Mouse (Mus musculus): ENCODE measurements around the gene Slc43a2. TPM values are rescaled to one million over a fixed set of nuclear protein-coding genes. Genes with fewer than 3 reads are reported as not detected.
A peak's percentile ranks its signal among the peaks of the same experiment; 100 is the strongest.

The Slc43a2 gene
- total and polyA plus RNA-seq, 3 experiments = 4.9 to 8.4 TPM; not detected in 1

- no peak overlapping the region for H3K9ac ChIP-seq (ENCODE audit: control insufficient read depth, low read depth, low read length, poor library complexity, severe bottlenecking)
- H3K4me1 ChIP-seq (ENCODE audit: control insufficient read depth in 1 of 2, insufficient read depth in 2 of 2, low read length in 2 of 2) = peaks cover 13 to 65% of the 10 kb centered on the region in 2 experiments
- H3K4me3 ChIP-seq (ENCODE audit: control insufficient read depth in 1 of 2, insufficient read depth in 1 of 2, low read depth in 2 of 2, low read length in 2 of 2) = no peak overlapping the region
Measured at GRCm38 (mm10) chr11:75537491-75538183, 6.1 kb downstream of the Slc43a2 start.

GRCm38 (mm10) chr11:75538184-75538969 lies 6.9 kb downstream of the Slc43a2 start:
- Histone ChIP-seq H3K36me3 (ENCODE audit: control insufficient read depth in 1 of 2, insufficient read depth in 2 of 2, low read length in 2 of 2) (peaks cover 0 to 47% of the 10 kb centered on the region in 2 experiments; a peak in 2 of 4 replicates), H3K9me3 (replicated peaks; ENCODE audit: insufficient read depth, low read length) (no peaks in the 10 kb centered on the region), H3K9ac (ENCODE audit: control insufficient read depth, low read depth, low read length, poor library complexity, severe bottlenecking) (peak overlapping the region; percentile 48), H3K4me3 (ENCODE audit: control insufficient read depth in 1 of 2, insufficient read depth in 1 of 2, low read depth in 2 of 2, low read length in 2 of 2) (no peak overlapping the region; a peak in 1 of 4 replicates), H3K4me1 (ENCODE audit: control insufficient read depth in 1 of 2, insufficient read depth in 2 of 2, low read length in 2 of 2) (peaks cover 13 to 61% of the 10 kb centered on the region in 2 experiments), H3K27ac (ENCODE audit: control insufficient read depth, low read depth, low read length) (peak overlapping the region; percentile 67), H3K79me2 (ENCODE audit: control insufficient read depth, insufficient read depth, low read length, poor library complexity) (no peaks in the 10 kb centered on the region), H3K27me3 (ENCODE audit: control insufficient read depth in 1 of 2, insufficient read depth in 2 of 2, low read length in 2 of 2) (no peaks in the 10 kb centered on the region)
- TF ChIP-seq E2F4 (IDR thresholded peaks at IDR 0.05; ENCODE audit: borderline replicate concordance, low read depth, low read length) = no peak
- TF ChIP-seq MEF2A (IDR thresholded peaks at IDR 0.05; ENCODE audit: extremely low read depth, insufficient replicate concordance, low read depth, low read length, poor library complexity, severe bottlenecking) = no peak
- TF ChIP-seq POLR2A (IDR thresholded peaks at IDR 0.05; ENCODE audit: control insufficient read depth in 1 of 2, insufficient read depth in 1 of 2, low read depth in 1 of 2, low read length in 2 of 2, poor library complexity in 1 of 2) = no peak
- TF ChIP-seq POLR2AphosphoS2 (IDR thresholded peaks at IDR 0.05; ENCODE audit: low read length) = no peak
- TF ChIP-seq MYC (IDR thresholded peaks at IDR 0.05; ENCODE audit: low read depth, low read length) = no peak
- no peak for TF ChIP-seq NRF1 (IDR thresholded peaks at IDR 0.05; ENCODE audit: insufficient read depth, low read depth, low read length, poor library complexity, severe bottlenecking)
- TF ChIP-seq NELFE (IDR thresholded peaks at IDR 0.05; ENCODE audit: low read depth, low read length) = no peak
- TF ChIP-seq ZC3H11A (IDR thresholded peaks at IDR 0.05; ENCODE audit: low read depth, low read length) = no peak
- no peak for TF ChIP-seq EP300 (IDR thresholded peaks at IDR 0.05; ENCODE audit: low read depth in 1 of 2, low read length in 2 of 2)
- no peak for DNase-seq (ENCODE audit: low read depth, low spot score)

More at GRCm38 (mm10) chr11:75537491-75538183, 6.1 kb downstream of the Slc43a2 start:
- peaks cover under 1% of the 10 kb centered on the region; the same call in 1 of the 2 replicates for H3K79me2 ChIP-seq (ENCODE audit: control insufficient read depth, insufficient read depth, low read length, poor library complexity)
- no peak for DNase-seq (ENCODE audit: low read depth, low spot score)
- peaks cover 0 to 50% of the 10 kb centered on the region in 2 experiments; a peak in 2 of 4 replicates for H3K36me3 ChIP-seq (ENCODE audit: control insufficient read depth in 1 of 2, insufficient read depth in 2 of 2, low read length in 2 of 2)
- H3K9me3 ChIP-seq (replicated peaks; ENCODE audit: insufficient read depth, low read length) = no peaks in the 10 kb centered on the region
- H3K27me3 ChIP-seq (ENCODE audit: control insufficient read depth in 1 of 2, insufficient read depth in 2 of 2, low read length in 2 of 2) = no peaks in the 10 kb centered on the region
- no peak for TF ChIP-seq SMC3 (IDR thresholded peaks at IDR 0.05; ENCODE audit: low read depth, low read length)
- no peak for TF ChIP-seq MXI1 (IDR thresholded peaks at IDR 0.05; ENCODE audit: low read depth, low read length)
- TF ChIP-seq MEF2A (IDR thresholded peaks at IDR 0.05; ENCODE audit: extremely low read depth, insufficient replicate concordance, low read depth, low read length, poor library complexity, severe bottlenecking) = no peak
- TF ChIP-seq HCFC1 (IDR thresholded peaks at IDR 0.05; ENCODE audit: low read depth, low read length) = no peak
- 0 out of 2 replicates have a peak, but pooled peaks have one; percentile 22 for TF ChIP-seq NELFE (IDR thresholded peaks at IDR 0.05; ENCODE audit: low read depth, low read length)
- H3K27ac ChIP-seq (ENCODE audit: control insufficient read depth, low read depth, low read length) = no peak overlapping the region

Measured in MEL (cell line).